Mouse (Mus musculus) thymus, adult 2 months (tissue): ENCODE measurements around the gene Pla2g2d.

Experiments
- CTCF ChIP-seq: fragments of 200-500 bp; IDR thresholded peaks from 2 replicates; pipeline ENCODE4 v1.5.1; 2012; ENCODE audit warnings: mild to moderate bottlenecking, control low read depth, low read length, moderate library complexity, borderline replicate concordance; ENCODE audit not compliant: control insufficient read depth, poor library complexity, insufficient read depth; ENCODE audit errors: extremely low read depth
- POLR2A ChIP-seq: fragments of 200-500 bp; IDR thresholded peaks from 2 replicates; pipeline ENCODE4 v1.6.1; 2012; ENCODE audit warnings: mild to moderate bottlenecking, low read length, control low read depth, moderate library complexity; ENCODE audit not compliant: control insufficient read depth, poor library complexity, insufficient read depth; ENCODE audit errors: extremely low read depth

DNA sequence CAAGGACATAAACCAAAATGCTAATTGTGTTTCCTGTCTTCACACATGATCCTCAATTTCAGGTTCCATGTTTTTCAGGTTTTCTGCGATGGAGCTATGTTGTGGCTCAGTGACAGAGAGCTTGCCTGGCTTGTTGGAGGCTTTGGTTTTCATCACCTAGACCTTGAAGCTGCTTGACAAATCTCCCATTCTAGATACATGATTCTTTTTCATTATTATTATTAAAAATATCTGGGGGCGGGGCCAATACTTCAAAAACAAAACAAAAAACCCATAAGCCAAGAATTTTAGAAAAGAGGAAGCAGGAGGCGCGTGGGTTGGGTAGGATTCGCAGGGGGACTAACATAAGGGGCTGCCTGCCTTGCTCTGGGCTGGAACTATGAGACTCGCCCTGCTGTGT, at the start of gene Pla2g2d:
- TF ChIP-seq CTCF = no peak
- no peak for TF ChIP-seq POLR2A
